Mouse (Mus musculus) megakaryocyte-erythroid progenitor cell, adult 5-6 weeks (primary cell): ENCODE data around the gene Smarca5. TPM values are rescaled to one million over a fixed set of nuclear protein-coding genes. Genes with fewer than 3 reads are reported as not detected.

Experiments used
- ATAC-seq: replicated peaks from 2 replicates; pipeline ENCODE4 v1.8.0; 2016; ENCODE audit warnings: mild to moderate bottlenecking, inconsistent platforms; ENCODE audit not compliant: severe bottlenecking, poor library complexity, low FRiP score, low TSS enrichment
- total RNA-seq, 2 experiments: library from RNA; stranded (forward) in 1 of 2; stranded (reverse) in 1 of 2; fragments of 200-1000, 215-1000 nt in 1 of 2; fragments of >200 nt in 1 of 2; fragmentation: Nextera tagmentation in 1 of 2; gene quantifications; 2 replicates each; pipeline ENCODE4 v1.2.3; 2014 to 2017

Smarca5 gene
- total RNA-seq, 2 experiments from 2014 or later, result 97.6 to 259 TPM

DNA sequence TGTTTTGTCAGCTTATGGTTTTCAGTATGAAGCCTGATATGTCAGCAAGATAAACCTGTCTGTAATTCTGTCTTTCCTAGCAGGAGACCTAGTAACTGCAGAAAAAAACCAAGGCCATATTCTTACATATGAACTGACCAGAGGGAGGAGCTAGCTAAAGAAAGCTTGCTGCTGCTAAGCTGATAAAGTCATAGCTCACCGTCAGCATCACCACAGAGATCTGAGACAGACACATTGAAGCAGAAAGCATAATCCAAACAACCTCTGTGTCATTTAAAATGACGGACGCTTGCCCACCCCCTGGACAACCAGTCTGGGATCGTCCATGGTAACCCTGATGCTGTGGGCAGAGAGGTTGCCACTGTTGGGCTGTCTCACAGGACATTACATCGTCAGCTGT, 56.7 kb downstream of the Smarca5 start:
- peak; percentile 80 for ATAC-seq

DNA sequence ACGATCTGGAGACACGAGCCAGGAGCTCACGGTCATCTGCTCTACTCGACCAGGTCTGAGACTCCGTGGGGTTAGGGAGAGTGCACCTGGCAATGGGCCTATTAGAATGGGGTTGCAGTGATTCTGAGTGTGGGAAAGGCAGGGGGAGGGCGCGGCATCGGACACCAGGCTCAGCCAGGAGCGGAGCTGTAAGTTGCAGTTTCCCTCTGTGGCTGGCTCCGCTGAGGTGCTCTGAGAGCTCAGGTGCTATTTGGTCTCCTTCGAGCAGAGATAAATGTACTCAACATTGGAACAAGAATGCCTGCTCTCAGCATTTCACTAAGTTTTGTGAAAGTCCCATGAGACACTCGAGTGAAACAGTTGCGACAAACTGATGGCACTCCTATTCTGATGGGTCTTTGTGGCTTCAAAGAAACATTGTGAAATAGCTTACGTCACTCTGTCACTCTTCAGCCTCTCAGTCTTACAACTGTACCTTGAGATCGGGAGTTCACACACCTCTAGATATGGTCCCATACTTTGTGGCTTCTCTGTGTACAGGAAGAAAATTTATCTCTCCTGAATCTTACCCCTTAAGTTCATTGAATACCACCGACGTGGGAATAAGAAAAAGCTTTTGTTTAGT, 69.9 kb downstream of the Smarca5 start:
- no peak; the same call in 1 of the 2 replicates for ATAC-seq

DNA sequence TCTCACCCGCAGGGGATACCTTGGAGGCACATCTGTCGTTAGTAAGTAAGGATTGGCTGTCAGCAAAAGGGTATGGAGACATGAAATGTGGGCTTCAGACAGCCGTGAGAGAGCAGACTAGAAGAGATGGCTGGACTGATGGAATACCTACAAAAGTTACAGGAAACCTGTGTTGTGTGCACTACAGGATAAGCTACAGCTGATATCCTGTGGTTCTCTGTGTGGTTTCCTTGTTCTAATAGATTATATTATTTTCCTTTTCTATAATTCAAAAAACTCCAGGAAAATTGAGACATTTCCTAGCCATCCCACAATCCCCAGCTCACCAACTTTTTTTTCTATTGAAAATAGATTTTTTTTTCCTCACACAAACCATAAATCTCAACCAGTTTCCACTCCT, 75.8 kb downstream of the Smarca5 start:
- ATAC-seq, result 0 out of 2 replicates have a peak, but pooled peaks have one; percentile 35

GRCm38 (mm10) chr8:80661055-80661454, 78.2 kb downstream of the Smarca5 start:
- peak; percentile 88 for ATAC-seq

- peak; percentile 46; the same call in 1 of the 2 replicates for ATAC-seq
These were observed 81.7 kb downstream of the Smarca5 start for GRCm38 (mm10) chr8:80657639-80658038.

Other genes with a start within 250 kb of the Smarca5 start
- gene Gypa, start 245.7 kb downstream of the Smarca5 start, total RNA-seq (2014; fragmentation: Nextera tagmentation), result 87.4 and 96.2 TPM in 2 replicates
- 109 and 139 TPM in 2 replicates for gene Gypa, start 245.7 kb downstream of the Smarca5 start, total RNA-seq (2017)
- not detected in 2 replicates for gene Frem3, start 128.4 kb downstream of the Smarca5 start, total RNA-seq (2014; fragmentation: Nextera tagmentation)
- not detected in 2 replicates for gene Frem3, start 128.4 kb downstream of the Smarca5 start, total RNA-seq (2017)
- gene Gab1, start 141.0 kb upstream of the Smarca5 start, total RNA-seq (2014; fragmentation: Nextera tagmentation), result 16.9 and 22.1 TPM in 2 replicates
- gene Gab1, start 141.0 kb upstream of the Smarca5 start, total RNA-seq (2017), result 4.1 and 7.9 TPM in 2 replicates